Mouse (Mus musculus) spleen, adult 2 months (tissue): ENCODE results near the gene Cacna1c. TPM values are rescaled to one million over a fixed set of nuclear protein-coding genes. Genes with fewer than 3 reads are reported as not detected.

Experiments
- DNase-seq, 2 experiments: peaks; one replicate each; pipeline versions ENCODE4 v3.0.0 to v3.0.0-alpha.2; 2012 to 2021; ENCODE audit warnings: low spot score in 2 of 2, low read depth in 1 of 2
- H3K27ac ChIP-seq: fragments of 200-500 bp; 2 replicates; pipeline ENCODE4 v1.5.1; 2012; ENCODE audit warnings: low read length, inconsistent platforms; ENCODE audit not compliant: insufficient read depth
- H3K27me3 ChIP-seq: fragments of 200-500 bp; 2 replicates; pipeline ENCODE4 v1.6.1; 2012; ENCODE audit warnings: mild to moderate bottlenecking, moderate library complexity, low read length, inconsistent platforms; ENCODE audit not compliant: control insufficient read depth, insufficient read depth
- H3K36me3 ChIP-seq: fragments of 200-500 bp; 2 replicates; pipeline ENCODE4 v1.6.1; 2012; ENCODE audit warnings: mild to moderate bottlenecking, low read length, inconsistent platforms; ENCODE audit not compliant: control insufficient read depth, insufficient read depth
- H3K4me1 ChIP-seq: fragments of 200-500 bp; 2 replicates; pipeline ENCODE4 v1.6.1; 2011; ENCODE audit warnings: inconsistent platforms; ENCODE audit not compliant: control insufficient read depth, insufficient read depth, insufficient read length
- H3K4me3 ChIP-seq: fragments of 200-500 bp; 2 replicates; pipeline ENCODE4 v1.5.1; 2011; ENCODE audit warnings: mild to moderate bottlenecking, inconsistent platforms; ENCODE audit not compliant: insufficient read depth, insufficient read length; ENCODE audit errors: extremely low read depth
- CTCF ChIP-seq: fragments of 200-500 bp; IDR thresholded peaks from 2 replicates; pipeline ENCODE4 v1.5.1; 2011; ENCODE audit warnings: mild to moderate bottlenecking, inconsistent platforms; ENCODE audit not compliant: insufficient read depth, insufficient read length, insufficient replicate concordance; ENCODE audit errors: extremely low read depth
- POLR2A ChIP-seq: fragments of 200-500 bp; IDR thresholded peaks from 2 replicates; pipeline ENCODE4 v1.6.1; 2011; ENCODE audit warnings: low read depth, low read length, inconsistent platforms
- WGBS: fragments of 180-500 bp; shearing (Covaris S2); methylation state at CpG from one replicate; pipeline ENCODE4 v1.1.7; 2018; 5-methylcytosine and 5-hydroxymethylcytosine counted together
- polyA plus RNA-seq: library from polyadenylated mRNA; depleted of rRNA; stranded (reverse); fragments of >200 nt; gene quantifications from 2 replicates; pipeline ENCODE4 v1.2.3, GENCODE M21; 2012

The Cacna1c gene
- polyA plus RNA-seq, 1 experiment = 1.1 TPM

DNA sequence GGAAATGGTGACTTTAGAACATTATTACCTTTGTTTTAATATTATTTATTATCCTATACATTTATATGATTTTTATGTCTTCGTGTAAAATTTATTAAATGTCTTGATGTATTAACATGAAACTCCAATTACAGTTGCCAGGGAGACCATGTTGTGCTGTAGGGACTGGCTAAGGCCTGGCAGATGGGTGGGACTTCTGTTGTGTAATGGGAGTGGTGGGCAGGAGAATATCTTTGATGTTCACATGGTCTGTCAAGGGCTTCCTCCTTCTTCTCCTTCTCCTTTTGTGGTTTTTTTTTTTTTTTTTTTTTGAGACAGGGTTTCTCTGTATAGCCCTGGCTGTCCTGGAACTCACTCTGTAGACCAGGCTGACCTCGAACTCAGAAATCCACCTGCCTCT is 363.6 kb downstream of the Cacna1c start:
- WGBS = 71% methylated on average over 2 of the region's 2 CpGs
- H3K4me3 ChIP-seq = no peak overlapping the region
- DNase-seq = no peak
- H3K4me1 ChIP-seq = no peaks in the 10 kb centered on the region
- H3K36me3 ChIP-seq = no peaks in the 10 kb centered on the region
- H3K27me3 ChIP-seq = no peaks in the 10 kb centered on the region
- H3K27ac ChIP-seq = no peak overlapping the region
- TF ChIP-seq CTCF (no peak), POLR2A (no peak)

DNA sequence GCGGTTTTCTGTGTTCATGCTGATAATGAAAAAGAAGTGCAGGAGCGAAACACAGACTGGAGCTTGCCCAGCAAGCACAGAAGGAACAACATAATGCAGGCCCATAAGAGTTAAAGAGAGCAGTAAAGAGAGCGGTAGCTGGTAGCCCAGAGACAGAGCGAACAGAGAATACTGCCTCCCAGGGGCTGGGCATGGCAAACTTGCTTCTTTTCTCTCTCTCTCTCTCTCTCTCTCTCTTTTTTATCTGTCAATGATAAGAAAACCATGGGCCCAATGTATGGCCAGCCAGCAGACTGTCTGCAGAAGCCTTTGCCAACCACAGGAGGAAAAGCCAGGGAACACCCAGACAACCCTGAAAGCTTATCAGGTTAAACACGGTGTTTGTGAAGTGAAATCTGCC is 365.4 kb downstream of the Cacna1c start:
- no peak overlapping the region for H3K4me3 ChIP-seq
- H3K27ac ChIP-seq = no peak overlapping the region
- no peak for DNase-seq
- no peaks in the 10 kb centered on the region for H3K27me3 ChIP-seq
- WGBS = 86% methylated on average over 5 of the region's 5 CpGs
- no peak for TF ChIP-seq CTCF
- no peak for TF ChIP-seq POLR2A
- no peaks in the 10 kb centered on the region for H3K36me3 ChIP-seq
- H3K4me1 ChIP-seq = no peaks in the 10 kb centered on the region

DNA sequence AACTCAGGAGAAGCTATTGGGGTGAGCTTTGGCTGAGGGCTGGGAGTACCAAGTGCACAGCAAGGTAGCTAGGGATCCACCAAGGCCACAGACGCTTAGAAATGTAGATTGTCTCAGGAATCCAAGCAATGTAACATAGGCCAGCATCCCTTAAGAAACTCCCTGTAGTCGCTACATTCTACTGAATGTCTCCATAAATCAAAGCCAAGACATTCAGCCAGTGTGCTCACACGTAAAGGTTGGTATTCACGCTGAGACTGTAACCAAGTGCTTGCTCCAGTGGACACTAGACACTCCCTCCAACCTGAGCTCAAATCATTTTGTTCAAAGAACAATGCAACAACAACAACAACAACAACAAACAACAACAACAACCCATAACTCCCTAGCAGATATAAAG is 368.0 kb downstream of the Cacna1c start:
- TF ChIP-seq POLR2A = no peak
- no peak for TF ChIP-seq CTCF
- H3K4me1 ChIP-seq = no peaks in the 10 kb centered on the region
- no peak overlapping the region for H3K27ac ChIP-seq
- DNase-seq = no peak
- 86% methylated on average over 4 of the region's 4 CpGs for WGBS
- no peaks in the 10 kb centered on the region for H3K36me3 ChIP-seq
- no peaks in the 10 kb centered on the region for H3K27me3 ChIP-seq
- H3K4me3 ChIP-seq = no peak overlapping the region

DNA sequence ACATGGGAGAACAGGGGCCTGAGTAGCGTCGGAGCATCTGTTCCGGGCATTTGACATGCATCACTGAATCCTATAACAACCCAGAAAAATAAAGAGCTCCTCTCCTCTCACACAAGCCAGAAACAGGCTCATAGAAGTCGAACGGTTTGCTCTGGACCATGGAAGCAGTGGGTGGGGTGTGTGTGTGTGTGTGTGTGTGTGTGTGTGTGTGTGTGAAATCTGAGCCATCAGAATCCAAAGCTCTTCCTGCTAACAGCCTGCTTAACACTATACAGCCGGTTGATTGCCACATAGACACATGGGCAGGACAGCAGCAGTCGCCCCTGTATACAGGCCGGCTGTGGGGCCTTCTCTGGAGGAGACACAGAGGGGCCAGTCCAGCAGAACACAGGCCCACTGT is 368.7 kb downstream of the Cacna1c start:
- Histone ChIP-seq H3K4me1 (no peaks in the 10 kb centered on the region), H3K27me3 (no peaks in the 10 kb centered on the region), H3K36me3 (no peaks in the 10 kb centered on the region), H3K27ac (no peak overlapping the region), H3K4me3 (no peak overlapping the region)
- TF ChIP-seq CTCF (no peak), POLR2A (no peak)
- DNase-seq = no peak
- 88% methylated on average over 8 of the region's 8 CpGs for WGBS

DNA sequence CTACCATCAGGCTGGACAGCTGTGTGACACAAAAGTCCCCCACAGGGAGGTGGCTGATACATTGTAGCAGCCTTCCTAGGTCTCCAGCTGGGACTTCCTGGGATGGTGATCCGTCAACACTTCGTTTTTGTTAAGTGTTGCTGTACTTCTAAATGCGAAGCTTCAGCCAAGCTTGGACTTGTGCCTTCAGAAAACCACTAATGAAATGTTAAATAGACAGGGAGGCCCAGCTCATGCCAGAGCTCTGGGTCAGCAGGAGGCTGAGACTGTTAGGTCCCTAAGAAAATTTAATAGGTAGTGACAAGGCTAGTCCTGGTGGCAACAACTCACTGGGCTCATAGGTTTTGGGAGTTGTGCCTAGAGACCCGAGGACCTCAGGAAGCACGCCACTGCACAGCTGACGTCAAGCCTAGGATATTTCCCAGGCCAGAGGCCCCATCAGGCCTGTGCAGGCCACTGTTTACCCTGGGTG is 370.8 kb downstream of the Cacna1c start:
- no peaks in the 10 kb centered on the region for H3K4me1 ChIP-seq
- no peaks in the 10 kb centered on the region for H3K27me3 ChIP-seq
- no peaks in the 10 kb centered on the region for H3K36me3 ChIP-seq
- H3K27ac ChIP-seq = no peak overlapping the region
- TF ChIP-seq POLR2A = no peak
- no peak overlapping the region for H3K4me3 ChIP-seq
- no peak for DNase-seq
- WGBS = 82% methylated on average over 6 of the region's 6 CpGs

DNA sequence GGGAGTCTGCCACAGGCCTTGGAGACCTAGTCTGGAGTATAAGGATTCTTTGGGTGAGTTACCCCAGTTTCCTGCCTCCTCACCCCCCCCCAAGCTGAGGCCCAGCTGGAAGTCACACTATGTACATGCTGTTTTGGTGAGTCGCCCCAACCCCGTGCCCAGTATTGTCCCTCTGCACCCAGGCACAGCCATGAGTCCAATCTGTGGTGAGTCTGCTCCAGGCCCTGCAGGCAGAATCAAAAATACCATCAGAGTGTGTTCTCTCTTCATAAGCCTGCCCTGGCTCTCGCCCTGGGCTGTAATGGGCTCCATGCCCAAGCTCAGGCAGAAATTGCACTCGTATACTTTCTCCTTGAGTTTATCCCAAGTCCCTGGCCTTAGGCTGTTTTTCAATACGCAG is 374.7 kb downstream of the Cacna1c start:
- DNase-seq = no peak
- H3K4me3 ChIP-seq = no peak overlapping the region
- no peak overlapping the region for H3K27ac ChIP-seq
- WGBS = 91% methylated on average over 5 of the region's 5 CpGs
- no peaks in the 10 kb centered on the region for H3K36me3 ChIP-seq
- TF ChIP-seq POLR2A (no peak), CTCF (no peak)
- H3K4me1 ChIP-seq = no peaks in the 10 kb centered on the region
- H3K27me3 ChIP-seq = no peaks in the 10 kb centered on the region

DNA sequence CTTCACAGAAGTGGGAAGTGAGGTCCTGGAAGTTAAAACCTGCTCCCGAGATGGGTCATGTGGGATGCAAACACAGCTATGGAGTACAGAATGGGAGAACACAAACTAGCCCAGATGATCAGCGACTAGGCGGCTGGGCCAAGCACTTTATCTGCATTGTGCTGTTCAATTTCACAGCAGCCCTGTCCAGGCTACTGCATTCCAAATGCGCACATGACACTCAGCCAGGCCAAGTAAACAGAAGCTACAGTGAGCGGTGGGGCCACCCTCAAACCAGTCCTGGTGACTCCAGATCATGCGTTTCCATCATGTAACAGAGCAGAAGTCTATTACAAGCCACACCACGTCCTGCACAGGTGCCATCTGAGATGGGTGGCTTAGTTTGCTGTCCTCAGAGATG is 376.6 kb downstream of the Cacna1c start:
- Histone ChIP-seq H3K36me3 (no peaks in the 10 kb centered on the region), H3K4me3 (no peak overlapping the region), H3K27me3 (no peaks in the 10 kb centered on the region), H3K4me1 (no peaks in the 10 kb centered on the region), H3K27ac (no peak overlapping the region)
- 78% methylated on average over 7 of the region's 7 CpGs for WGBS
- TF ChIP-seq POLR2A (no peak), CTCF (no peak)
- no peak for DNase-seq
